Mouse (Mus musculus) kidney, postnatal 36 days (tissue): ENCODE data around the gene Il6ra.

Experiments used
- DNase-seq, 2 experiments: peaks; one replicate each; pipeline ENCODE4 v3.0.0; 2021 to 2022; ENCODE audit warnings: mixed read lengths in 2 of 2

Il6ra gene

DNA sequence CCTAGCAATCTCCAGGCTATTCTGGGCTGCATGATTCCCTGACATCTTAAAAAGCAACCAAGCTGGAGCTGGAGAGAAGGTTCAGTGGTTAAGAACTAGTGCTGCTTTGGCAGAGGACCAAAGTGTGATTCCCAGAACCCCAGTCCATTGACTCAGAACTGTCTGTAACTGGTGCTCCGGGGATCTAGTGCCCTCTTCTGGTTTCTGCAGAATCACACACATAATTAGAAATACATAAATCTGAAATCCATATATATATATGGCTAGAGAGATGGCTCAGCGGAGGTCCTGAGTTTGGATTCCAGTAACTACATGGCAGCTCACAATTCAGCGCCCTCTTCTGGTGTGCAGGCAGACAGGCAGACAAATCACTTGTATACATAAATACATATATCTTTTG lies 65.9 kb downstream of the Il6ra start:
- DNase-seq, result no peak

- DNase-seq, result no peak
Observed at GRCm38 (mm10) chr3:89845814-89846213, 67.2 kb downstream of the Il6ra start.

- peak; percentile 63 to 79 for DNase-seq
Observed at GRCm38 (mm10) chr3:89843148-89843547, 69.8 kb downstream of the Il6ra start.

- peak; percentile 41 to 74 for DNase-seq
Observed at GRCm38 (mm10) chr3:89842258-89842657, 70.7 kb downstream of the Il6ra start.

DNA sequence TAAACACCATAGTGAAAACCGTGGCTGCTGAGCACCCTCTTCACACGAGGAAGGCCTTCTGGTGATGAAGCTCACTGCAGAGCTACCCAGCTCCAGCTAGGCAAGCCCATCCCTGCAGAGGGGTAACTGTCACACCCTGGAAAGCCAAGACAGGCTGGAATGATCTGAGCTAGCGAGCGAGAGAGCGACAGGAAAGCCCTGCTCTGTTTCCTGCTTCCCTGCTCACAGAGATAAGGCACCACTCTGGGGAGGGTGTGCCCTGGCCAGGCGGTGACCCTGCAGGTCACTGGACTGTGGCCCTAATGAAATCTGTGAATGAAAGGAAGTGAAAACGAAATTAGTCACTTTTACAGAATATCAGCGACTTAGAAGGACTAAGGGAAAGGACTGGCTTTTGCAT lies 77.6 kb downstream of the Il6ra start:
- DNase-seq, result peak; percentile 71 to 74

- DNase-seq, result peak; percentile 45 to 78
Observed at GRCm38 (mm10) chr3:89830815-89831591, 82.0 kb downstream of the Il6ra start, which contains the start of gene She. She (plus strand) TSS chr3:89831370.

DNA sequence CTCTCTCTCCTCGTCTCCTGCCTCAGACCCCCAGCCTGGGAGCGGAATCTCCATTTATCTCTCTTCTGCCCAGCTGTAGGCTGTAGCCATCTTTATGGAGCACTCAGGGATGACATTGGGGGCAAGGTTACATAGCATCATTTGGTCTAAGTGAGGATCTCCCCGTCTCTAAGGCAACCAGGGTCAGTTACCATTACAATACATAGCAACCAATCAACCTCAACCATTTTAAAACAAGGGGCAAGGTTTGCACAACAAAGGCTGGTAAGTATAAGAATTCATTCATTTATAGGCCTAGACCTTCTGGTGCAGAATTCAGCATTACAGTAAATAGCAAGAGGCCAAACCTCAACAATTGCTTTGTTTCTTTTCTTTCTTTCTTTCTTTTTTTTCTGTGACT lies 86.7 kb downstream of the Il6ra start:
- no peak for DNase-seq

DNA sequence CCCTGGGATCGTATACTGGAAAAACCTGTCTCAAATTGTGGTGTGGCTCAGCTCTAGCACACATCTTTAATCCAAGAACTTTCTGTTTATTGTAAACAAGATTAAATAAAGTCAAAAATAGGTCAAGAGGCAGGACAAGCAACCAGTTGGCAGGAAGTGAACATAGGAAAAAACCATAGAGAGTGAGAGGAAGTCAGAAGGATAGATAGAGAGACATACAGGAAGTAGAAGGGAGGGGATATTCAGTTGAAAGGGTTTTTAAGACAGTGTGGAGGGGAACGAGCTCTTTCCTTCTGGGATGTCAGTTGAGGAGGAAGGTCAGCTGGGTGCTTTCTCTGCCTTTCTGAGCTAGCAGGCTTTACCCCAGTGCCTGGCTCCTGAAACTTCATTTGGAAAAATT lies 89.4 kb downstream of the Il6ra start:
- no peak for DNase-seq

GRCm38 (mm10) chr3:89821548-89822480 lies 91.2 kb downstream of the Il6ra start:
- DNase-seq, result no peak

DNA sequence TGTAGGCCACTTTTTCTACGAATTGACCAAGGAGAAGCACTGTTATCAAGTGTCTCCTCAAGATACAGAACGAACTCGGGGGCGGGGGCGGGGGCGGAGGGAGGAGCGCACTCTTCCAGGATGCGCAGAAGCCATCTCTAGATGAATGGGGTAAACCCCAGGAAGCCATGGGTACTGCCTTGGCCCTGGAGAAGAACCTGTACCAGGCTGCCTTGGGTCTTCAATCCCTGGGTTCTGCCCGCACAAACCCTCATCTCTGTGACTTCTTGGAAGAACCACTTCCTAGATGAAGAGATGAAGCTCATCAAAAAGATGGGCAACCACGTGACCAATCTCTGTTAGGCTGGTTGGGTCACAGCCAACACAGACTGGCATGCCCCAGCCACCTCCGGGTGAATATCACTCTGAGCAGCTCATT lies 91.9 kb downstream of the Il6ra start:
- DNase-seq, result no peak

DNA sequence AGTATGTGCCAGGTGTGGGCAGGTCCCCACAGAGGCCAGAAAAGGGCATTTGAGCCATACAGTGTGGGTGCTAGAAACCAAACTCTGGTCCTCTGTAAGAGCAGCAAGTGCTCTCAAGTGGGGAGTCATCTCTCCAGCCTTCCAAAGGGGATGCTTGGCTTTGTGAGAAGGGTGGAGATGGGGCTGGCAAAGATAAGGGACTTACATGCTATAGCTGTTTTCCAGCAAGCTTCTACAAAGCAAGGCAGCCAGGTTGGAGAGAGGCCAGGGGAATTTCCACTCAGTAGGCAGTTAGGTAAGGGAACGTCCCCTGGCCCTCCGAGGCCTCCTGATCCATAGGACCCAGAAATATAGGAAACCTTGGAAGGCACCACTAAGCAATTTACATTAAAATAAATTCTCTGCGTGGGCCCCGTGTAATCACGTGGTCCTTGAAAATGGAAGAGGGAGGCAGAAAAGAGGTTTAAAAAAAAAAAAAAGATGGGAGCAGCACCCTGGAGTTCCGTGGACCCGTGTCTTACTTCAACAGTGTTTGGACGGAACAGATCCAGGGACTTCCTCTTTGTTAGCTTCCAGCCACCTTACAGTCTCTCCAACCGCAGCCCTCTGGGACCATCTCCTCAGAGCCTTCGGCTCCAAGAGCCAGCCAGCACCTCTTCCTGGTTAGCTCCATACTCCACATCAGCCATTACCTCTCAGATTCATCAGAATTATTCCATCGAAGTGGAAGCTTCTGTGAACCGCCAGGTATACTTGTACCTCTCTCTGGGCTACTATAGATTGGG lies 92.5 kb downstream of the Il6ra start:
- no peak for DNase-seq

DNA sequence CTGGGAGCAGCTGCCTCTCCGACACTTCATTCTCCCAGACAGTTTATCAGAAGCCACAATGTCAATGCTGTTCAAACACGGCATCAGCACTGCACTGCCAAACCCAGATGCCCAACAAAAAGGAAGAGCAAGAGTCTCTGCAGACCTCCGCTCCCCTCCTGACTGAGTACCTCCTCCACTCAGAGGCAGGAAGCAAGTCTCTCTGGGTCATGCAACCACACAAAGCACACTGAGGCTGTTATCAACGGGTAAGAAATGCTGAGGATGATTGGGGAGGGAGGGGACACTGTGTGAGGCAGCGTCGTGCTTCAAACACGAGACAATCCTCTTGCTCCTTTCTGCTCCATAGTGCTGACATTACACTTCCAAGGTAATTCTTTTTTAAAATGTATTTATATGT lies 93.1 kb downstream of the Il6ra start:
- no peak for DNase-seq

GRCm38 (mm10) chr3:89818605-89819004 lies 94.4 kb downstream of the Il6ra start:
- DNase-seq, result no peak

DNA sequence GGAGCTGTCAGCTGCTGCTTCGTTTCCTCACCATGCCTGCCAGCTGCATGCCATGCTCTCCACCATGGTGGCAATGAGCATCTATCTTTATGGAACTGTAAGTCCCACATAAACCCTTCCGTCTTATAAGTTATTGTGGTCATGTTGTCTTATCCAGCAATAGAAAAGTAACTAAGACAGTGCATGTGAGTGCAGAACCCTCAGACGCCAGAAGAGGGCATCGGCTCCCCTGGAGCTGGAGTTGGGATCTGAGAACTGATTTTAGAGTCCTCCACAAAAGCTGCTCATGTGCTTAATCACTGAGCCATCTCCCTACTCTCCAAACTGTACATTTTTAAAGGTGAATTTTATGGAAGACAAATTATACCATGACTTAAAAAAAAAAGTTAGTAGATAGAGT lies 95.9 kb downstream of the Il6ra start:
- DNase-seq, result peak; percentile 40 to 79
